Mouse (Mus musculus): ENCODE data around the gene Kcnip4.

Gene Kcnip4

DNA sequence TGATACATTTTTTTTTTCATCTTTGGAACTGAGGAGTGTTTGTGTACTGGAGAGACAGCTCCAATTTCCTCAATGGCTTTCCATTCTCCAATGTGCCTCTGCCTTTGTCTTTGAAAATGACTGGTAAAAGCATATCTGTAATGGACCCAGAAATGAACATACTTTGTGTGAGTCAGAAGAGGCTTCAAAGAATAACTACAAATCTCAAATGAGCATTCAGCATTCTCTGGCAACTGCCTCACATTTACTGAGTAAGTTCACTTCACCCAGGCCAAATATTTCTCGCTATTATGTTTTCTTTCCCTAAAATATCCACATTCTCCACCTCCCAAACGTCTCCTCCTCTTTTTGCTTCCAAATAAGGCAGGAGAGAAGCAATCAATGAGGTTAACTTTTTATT is 646.6 kb downstream of the Kcnip4 start:
- DNase-seq (ENCODE audit: low read depth): no peak

DNA sequence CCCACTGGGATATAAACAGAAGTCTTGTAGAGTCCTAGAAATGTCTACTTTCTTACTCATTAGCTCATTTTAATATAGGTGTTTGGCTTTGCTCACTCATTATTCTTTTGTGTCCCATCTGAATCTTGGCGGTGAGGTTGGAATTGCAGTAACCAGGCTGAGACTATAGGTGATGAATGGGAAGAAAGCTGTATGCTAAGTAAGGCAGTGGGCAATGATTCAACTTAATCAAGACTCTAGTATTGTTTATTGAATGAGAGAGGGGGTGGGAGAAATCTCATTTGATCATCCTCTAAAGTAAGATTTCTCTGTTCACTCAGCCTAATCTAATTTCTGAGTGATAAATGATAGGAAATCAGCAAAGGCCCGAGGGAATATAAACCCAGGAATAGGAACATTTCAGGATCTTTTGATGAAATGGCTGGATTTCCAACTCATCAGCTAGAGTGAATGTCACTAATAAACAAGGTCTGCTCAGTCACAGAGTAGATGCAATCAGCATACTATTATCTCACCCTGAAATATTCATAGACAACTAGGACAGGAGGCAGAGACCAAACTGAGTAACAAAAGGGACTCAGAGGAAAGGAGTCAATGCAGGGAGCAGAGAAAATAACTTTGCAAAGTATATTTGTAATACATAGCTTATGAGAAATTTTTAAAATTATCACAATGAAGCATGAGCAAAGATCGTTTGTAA is 660.3 kb downstream of the Kcnip4 start:
- no peak for DNase-seq (ENCODE audit: low read depth)

DNA sequence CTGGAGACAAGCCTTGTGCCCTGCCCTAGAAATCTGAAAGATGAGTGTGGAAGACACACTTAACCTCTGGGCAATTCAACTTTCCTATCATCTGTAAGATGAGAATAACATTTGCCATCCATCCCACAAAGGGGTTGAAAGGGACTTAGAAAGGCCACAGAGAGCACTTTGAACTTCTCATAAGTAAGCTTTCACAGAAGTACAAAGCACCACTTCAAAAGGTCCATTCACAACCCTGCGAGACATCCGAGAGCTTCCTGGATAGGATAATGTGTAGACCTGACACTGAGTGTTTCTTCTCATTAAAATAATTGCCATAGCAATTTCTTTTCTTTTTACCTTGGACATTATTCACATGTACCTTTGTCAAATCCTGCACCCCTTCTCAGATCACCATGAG is 683.7 kb downstream of the Kcnip4 start:
- DNase-seq (ENCODE audit: low read depth): no peak

DNA sequence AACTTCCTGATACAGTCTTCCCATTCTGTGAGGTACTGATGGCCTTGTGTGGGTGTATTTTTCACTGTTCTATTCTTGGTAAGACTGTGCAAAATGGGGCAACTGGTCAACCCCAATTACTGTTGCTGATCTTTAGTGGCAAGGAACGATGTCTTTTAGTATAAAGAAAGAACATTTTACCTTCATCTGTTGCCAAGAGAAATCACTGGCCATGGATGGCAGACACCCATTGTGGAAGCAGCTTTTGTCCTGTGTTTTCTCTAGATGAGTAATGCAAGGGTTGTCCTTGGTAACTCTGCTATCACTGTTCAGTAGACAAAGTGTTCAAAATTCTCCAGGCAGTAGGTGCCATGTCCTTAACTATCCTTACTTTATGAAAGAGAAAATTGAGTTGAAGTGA is 729.2 kb downstream of the Kcnip4 start:
- no peak for DNase-seq (ENCODE audit: low read depth)

DNA sequence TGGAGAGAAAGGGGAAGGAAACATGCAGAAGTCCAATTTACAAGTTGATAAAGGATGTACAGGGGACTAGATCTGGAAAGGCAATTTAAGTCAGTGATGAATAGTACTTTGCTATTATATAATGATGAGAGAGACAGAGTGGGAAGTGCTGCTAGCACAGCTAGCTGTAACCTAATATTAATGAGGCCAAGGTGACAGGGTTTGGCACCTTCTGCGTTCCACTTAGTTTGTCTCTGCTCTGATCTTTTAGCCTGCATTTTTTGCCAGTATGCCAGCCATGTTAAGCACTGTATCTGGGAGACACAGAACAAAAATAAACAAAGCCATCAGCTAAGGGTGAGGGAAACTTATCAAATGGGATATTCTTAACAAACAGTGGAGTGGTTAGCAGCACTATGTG is 745.3 kb downstream of the Kcnip4 start:
- no peak for DNase-seq (ENCODE audit: low read depth)

DNA sequence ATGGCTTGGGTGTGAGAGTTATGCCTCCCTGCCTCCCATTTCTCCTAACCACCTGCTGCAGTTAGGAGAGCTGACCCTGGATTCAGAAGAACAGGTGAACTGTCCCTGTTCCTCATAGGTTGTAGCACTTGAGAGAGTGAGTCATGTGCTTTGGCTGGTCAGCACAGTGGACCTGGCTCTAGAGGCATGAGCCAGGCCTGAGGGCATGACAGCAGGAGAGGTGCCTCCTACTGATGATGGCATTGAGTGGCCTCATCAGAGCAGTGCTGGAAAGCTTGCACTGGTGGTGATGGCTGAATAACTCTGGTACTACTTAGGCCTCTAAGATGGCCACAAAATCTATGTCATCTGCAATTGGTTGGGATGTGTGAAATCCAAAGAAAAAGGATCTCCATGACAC is 776.1 kb downstream of the Kcnip4 start:
- no peak for DNase-seq (ENCODE audit: low read depth)

DNA sequence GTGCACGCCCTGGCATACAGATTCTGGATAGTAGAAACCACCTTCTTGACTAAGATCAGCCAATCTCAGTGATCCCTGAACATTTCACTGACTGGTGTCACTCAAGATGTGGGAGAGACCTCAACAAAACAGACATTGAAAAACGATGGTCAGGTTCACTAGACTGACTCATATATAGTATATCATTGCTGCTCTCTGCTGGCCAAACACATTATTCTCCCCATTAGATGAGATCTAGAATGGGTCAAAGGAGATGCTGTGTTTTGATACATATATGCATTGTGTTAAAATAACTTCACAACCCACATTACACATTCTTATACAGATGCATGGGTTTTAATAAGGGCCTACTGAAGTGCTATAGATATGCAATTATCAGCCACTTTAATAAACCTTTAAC is 787.1 kb downstream of the Kcnip4 start:
- no peak for DNase-seq (ENCODE audit: low read depth)

DNA sequence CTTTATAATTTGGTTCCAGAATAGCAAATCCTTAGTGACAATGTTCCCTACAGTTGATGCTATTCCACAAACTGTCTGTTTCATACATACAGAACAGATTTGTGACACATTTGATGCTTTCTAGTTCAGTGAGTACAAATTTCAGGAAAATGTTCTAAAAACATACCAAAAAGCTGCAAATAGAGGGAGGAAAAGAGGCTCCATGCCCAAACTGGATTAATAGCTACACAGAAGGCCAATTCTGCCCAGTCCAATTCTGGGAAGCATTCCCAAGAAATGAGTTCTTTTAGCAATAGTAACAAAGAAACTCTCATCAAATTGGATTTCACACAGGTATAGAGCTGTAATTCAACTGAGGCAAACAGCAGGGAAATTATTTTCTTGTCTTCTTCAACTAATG is 806.5 kb downstream of the Kcnip4 start:
- no peak for DNase-seq (ENCODE audit: low read depth)

DNA sequence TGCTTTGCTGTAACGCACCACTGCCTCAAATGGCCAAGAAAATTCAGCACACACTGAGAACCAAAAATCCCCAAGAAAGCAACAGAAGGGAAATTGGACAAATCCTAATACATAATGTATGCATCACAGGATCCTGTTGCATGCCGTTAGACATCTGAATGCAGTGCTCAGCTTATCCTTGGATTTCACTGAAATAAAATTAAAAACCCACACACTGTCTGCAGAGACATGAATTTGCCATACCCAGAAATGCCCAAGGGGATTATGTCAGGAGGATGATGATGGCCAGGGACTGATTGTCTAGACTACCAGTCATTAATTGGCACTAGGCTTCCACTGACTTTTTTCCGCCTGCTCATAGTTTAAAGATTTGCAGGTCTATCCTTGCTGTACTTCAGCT is 818.7 kb downstream of the Kcnip4 start:
- DNase-seq (ENCODE audit: low read depth): no peak

DNA sequence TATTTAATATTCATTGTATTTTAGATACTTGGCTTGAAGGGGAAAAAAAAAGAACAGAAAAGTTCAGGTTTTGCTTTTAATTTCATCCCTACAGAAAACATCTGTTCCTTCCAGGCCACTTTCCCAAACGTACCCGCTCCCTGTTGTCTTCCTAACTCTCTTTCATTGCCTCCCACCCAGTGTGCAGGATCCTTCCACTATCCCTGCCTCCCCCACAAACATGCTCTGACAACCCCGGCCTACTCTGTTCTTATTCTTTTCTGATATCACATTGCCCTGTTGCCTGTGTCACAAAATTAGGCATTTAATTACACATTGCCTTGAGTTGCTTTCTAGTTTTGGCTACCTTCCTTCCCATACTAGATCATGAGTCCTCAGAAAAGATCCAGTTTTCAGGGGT is 837.6 kb downstream of the Kcnip4 start:
- no peak for DNase-seq (ENCODE audit: low read depth)

DNA sequence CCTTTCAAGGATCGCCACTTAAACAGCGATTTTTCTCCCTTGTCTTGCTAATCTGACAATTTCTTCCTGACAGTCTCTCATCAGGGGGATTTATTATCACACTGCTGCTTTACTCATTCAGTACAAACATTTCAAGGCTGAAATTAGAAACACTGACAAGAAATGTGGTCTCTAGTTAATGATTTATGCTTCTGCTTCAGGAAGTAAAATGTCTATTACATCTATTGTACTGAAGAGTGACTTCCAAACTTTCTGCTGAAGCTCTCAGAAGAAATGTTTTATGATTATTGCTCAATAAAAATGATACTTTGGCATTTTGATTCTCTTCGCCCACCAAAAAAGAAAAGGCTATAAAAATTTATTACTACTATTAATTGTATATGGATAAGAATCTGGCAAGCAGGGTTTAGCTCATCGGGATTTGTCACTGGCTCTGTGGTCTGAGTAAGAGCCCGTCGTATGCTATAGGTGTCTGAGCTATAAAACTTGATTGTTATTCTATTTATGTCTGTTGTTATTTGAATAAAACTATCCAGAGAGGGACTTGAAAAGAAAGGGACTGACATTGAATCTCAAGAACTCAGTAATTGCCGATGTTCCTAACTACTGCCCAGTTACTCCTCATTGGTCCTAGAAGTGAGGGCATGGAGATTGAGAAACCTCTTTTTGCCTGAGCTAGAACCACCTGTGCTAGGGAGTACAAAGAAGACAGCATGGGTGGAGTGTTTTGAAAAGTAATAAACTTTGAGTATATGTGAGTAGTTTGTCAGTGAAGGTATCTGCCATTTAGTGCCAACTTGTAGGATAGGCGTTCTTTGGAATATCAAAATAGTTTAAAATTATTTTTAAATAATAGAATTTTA is 844.7 kb downstream of the Kcnip4 start:
- no peak for DNase-seq (ENCODE audit: low read depth)

DNA sequence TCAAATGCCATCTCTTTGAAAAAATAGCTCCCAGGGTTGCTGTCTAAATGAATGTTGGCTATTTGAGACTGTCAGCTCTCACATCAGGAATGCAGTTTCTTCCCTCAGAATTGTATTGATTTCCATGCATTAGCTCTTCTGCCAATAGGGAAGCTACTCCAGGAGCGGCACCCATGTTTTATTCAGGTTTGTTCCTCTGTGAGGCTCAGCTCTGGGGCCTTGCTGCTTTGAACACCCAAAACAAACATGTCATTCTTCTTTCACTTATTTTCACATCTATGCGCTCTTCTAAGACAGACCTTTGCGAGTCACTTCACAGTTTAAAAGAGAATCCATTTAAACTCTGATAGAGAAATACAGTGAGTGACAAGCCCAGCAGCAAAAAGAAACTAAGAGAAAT is 862.2 kb downstream of the Kcnip4 start:
- no peak for DNase-seq (ENCODE audit: low read depth)

DNA sequence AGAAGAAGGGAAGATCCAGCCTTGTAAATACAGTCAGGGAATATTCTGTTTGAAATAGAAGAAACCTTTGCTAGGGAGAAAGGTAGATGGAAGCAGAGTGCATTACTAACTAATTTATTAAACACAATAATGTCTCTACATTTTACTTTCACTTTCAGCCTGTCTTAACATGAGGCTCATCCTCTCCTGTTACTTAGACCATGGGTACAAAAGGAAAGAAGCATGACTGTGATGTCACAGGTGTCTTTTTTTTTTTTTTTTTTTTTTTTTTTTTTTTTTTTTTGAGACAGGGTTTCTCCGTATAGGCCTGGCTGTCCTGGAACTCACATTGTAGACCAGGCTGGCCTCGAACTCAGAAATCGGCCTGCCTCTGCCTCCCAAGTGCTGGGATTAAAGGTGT is 864.7 kb downstream of the Kcnip4 start:
- DNase-seq (ENCODE audit: low read depth): no peak

DNA sequence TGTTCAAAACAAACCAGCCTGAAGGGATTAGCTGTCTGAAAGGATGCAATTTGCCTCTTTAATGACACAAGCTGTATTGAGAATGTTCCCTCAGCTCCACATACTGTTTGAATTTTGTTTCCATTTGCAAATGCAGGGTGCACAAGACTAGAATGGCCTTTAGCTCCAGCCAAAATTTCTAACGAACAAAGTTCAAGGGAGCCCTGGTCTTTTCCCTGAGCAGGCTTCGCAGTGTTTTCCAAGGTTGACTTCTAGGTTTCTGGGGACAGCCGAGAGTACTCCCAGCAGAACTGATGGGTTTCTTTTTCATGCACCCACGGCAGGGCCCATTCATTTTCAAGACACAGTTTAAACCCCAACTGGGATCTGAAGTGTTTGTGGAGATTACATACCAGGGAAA is 874.2 kb downstream of the Kcnip4 start:
- DNase-seq (ENCODE audit: low read depth): no peak

DNA sequence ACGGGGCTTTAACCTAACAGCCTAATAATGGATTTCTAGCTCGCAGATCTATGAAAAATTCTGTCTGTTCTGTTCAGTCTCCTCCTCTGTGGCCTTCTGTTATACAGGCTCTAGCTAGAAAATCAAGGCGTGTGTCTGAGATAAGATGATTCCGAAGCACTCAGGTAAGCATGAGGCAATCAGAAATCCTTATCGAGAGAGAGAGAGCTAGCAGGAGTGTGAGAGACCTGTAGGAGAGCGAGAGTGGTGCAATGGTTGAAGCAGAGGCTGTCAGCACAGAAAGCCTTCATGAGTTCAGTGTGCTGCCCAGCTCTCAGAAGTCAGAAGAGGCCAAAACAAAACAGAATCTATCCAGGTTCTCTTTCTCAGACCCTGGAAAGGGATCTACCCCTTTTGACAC is 888.0 kb downstream of the Kcnip4 start:
- DNase-seq (ENCODE audit: low read depth): no peak

DNA sequence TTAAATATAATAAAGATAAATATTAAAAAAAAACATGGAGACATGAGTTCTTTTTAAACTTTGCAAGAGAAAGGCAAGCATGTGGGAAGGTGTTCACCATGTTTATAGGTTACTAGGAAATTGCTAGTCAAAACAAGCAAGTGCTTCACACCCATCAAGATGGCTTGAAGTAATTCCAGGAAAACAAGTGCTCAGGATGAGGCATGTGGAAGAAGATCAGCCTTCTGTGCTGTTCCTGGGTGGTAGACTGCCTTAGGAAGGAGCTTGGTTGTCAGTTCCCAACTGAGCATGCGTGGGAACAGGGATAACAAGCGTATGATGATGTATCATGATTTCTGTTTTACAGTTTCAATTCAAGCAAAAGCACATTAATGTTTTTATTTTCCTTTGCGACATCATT is 891.1 kb downstream of the Kcnip4 start:
- DNase-seq (ENCODE audit: low read depth): no peak

DNA sequence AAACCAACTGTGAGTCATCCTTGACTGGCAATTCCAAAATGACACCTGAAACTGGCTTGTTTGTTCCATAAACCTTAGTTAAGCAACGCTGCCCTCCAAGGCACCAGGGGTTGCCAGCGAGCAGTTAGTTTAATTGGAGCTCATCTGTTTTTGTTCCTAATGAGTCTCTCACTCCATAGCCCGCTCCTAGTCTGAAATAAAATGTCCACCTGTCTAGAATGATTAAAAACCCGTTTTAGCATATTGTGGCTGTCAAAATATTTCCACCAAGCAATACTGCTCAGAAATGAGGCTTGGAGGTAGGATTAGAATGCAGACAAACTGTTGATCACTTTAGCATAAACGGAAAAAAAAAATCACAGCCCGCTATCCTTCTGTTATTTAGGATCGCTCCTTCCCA is 901.3 kb downstream of the Kcnip4 start:
- no peak for DNase-seq (ENCODE audit: low read depth)

DNA sequence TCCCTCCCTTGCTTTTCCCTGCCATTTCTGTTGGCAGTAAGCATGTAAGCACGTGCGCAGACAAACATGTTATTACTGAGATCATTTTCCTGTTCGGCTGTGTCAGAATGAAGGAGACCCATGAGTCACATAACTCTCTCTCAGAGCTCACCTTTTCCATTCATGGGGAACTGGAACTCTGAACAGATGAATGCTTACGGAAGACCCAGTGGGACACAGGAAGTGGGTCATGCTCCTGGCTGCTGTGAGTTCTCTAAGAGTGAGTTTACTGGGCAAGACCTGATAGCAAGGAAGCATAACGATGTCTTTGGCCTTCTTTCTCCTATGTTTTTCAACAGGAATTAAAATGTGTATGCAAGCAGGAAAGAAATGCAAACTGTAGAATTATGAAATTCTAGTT is 917.8 kb downstream of the Kcnip4 start:
- no peak for DNase-seq (ENCODE audit: low read depth)

DNA sequence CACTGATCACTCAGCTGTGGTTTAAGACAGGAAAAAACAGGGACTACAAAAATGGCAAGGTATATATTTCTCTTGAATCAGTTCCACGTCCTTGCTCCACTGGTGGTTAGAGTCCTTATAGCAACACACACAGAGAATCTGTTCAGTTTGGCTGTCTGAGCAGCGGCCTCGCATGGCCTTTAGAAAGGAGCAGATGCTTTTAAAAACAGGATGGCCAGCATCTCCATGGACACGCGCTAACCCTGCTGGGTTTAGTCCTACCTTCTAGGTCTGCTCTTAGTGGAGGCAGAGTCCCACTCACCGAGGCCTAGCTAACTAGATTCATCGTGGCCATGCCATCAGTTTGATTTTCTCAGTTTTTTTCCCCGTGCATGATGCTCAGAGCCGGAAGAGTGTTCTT is 918.4 kb downstream of the Kcnip4 start:
- DNase-seq (ENCODE audit: low read depth): no peak

DNA sequence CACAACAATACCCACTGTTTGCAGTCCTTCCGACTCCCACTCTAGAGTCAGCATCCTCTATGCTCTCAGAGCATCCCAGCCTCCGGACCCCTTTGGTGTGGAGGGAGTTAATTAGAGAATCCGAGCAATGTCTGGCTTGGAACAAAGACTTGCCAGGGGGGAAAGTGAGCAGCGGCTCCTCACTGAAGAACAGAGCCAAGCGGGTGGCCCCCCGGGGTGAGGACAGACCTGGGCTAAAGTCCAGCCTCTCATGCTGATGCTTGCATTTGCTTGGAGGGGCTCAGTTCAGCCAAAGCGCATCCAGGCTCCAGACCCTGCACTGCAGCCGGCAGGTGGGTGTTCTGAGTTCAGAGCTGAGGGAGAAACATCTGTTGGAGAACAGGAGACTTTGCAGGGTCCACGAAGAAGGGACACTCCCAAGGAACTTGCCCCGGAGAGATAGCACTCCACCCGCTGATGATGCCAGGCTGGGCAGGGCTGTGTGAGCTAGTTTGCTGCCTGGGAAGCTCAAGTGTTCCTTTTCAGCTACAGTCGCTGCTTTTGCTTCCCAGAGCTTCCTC is 925.1 kb downstream of the Kcnip4 start:
- DNase-seq (ENCODE audit: low read depth): no peak

DNA sequence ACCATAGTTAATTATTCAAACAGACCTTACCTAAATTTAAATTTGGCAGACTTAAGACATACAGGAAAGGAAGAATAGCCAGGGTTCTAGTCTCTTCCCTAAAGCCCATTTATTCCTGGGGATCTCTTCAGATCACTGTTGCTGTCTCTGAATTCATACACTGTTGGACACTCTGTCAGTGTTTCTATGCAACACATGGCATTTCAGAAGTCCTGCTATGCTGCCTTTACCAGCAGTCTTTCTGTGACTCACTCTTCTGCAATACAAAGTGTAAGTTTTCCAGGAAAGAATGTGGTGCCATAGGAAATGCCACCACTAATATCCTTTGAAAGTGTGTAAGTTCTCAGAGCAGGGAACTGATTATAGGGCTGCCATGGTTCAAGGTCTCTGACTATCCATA is 936.7 kb downstream of the Kcnip4 start:
- no peak for DNase-seq (ENCODE audit: low read depth)

DNA sequence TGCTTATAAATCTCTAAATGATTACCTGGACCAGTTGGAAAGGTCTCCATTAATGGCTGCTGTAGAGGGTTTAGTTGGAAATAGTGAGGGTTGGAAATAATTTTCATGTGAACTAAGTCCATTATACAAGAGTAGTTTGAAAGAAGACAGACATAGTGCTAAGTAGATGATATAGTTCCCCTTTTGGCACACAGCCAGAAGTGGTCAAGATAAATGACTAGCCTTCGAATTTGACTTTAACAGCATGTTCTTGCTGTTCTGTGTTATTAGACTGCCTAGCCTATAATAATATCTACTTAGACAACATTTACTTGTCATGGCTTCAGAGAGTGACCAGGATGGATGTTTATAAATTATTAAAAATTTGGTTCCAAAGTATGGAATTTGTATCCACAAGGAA is 941.3 kb downstream of the Kcnip4 start:
- no peak for DNase-seq (ENCODE audit: low read depth)

DNA sequence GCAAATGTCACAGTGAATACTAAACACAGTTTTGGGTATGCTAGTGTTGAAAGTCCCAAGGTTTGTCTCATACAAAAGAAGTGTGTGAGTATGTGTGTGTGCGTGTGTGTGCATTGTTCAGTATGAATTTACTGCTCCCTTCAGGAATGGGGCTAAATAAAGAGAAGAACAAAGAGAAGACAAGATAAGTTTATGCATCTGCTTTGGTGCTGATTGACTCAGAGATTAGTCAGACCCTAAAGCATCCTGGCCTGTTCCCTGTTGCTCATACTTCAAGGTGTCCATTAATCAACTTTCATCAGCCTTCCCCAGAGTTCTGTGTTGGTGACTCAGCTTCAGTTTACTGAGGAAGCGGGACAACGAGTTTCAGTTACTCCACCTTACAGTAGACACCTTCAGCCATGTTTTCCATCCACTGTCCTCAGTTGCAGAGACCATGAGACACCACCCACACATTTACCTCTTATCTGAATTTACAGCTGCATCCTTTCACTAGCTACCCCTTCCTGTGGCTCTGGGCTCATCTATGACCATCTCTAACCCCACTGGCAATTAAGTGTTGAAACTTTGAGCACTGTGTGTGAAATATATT is 960.6 kb downstream of the Kcnip4 start:
- no peak for DNase-seq (ENCODE audit: low read depth)
